Mouse (Mus musculus): Measurements from ENCODE around the gene Map1lc3a. TPM values are rescaled to one million over a fixed set of nuclear protein-coding genes. Genes with fewer than 3 reads are reported as not detected.

Map1lc3a gene
- total and polyA plus RNA-seq, 2 experiments from 2014 or later: 573 to 839 TPM

GRCm38 (mm10) chr2:155308936-155309592 is 33.0 kb downstream of the Map1lc3a start:
- 38% methylated on average over 3 of the region's 3 CpGs for WGBS

GRCm38 (mm10) chr2:155313671-155314070 is 37.6 kb downstream of the Map1lc3a start:
- H3K36me3 ChIP-seq (ENCODE audit: insufficient read depth, low read length): peaks cover 18% of the 10 kb centered on the region
- no peak for ATAC-seq (ENCODE audit: low FRiP score)
- no peak overlapping the region for H3K27ac ChIP-seq (ENCODE audit: low read depth, low read length)
- no peak overlapping the region for H3K9ac ChIP-seq (replicated peaks; ENCODE audit: low read length, poor library complexity, severe bottlenecking)
- no peak overlapping the region for H3K4me3 ChIP-seq (ENCODE audit: low read depth, low read length)
- DNase-seq (ENCODE audit: low spot score): no peak
- no peaks in the 10 kb centered on the region for H3K4me1 ChIP-seq (ENCODE audit: insufficient read depth, low read length)
- no peaks in the 10 kb centered on the region for H3K27me3 ChIP-seq (ENCODE audit: insufficient read depth, low read length)
- no peaks in the 10 kb centered on the region for H3K9me3 ChIP-seq (ENCODE audit: low read length)
- no peak for TF ChIP-seq CTCF (IDR thresholded peaks at IDR 0.05)
- H3K4me2 ChIP-seq (ENCODE audit: low read depth, low read length, poor library complexity, severe bottlenecking): no peak overlapping the region
- 45% methylated on average over 6 of the region's 6 CpGs for WGBS

More at GRCm38 (mm10) chr2:155308936-155309592, 33.0 kb downstream of the Map1lc3a start:
- H3K4me2 ChIP-seq (ENCODE audit: low read depth, low read length, poor library complexity, severe bottlenecking): no peak overlapping the region
- no peaks in the 10 kb centered on the region for H3K4me1 ChIP-seq (ENCODE audit: insufficient read depth, low read length)
- no peak overlapping the region for H3K27ac ChIP-seq (ENCODE audit: low read depth, low read length)
- H3K9ac ChIP-seq (replicated peaks; ENCODE audit: low read length, poor library complexity, severe bottlenecking): no peak overlapping the region
- H3K4me3 ChIP-seq (ENCODE audit: low read depth, low read length): no peak overlapping the region
- H3K36me3 ChIP-seq (ENCODE audit: insufficient read depth, low read length): peaks cover 27% of the 10 kb centered on the region
- DNase-seq (ENCODE audit: low spot score) (peak; percentile 63), ATAC-seq (ENCODE audit: low FRiP score) (no peak)
- no peaks in the 10 kb centered on the region for H3K27me3 ChIP-seq (ENCODE audit: insufficient read depth, low read length)
- H3K9me3 ChIP-seq (ENCODE audit: low read length): no peaks in the 10 kb centered on the region
- peak; percentile 47; the same call in 1 of the 2 replicates for TF ChIP-seq CTCF (IDR thresholded peaks at IDR 0.05)

GRCm38 (mm10) chr2:155318618-155319017 is 42.5 kb downstream of the Map1lc3a start:
- no peak for TF ChIP-seq CTCF (IDR thresholded peaks at IDR 0.05)
- no peak for ATAC-seq (ENCODE audit: low FRiP score)

GRCm38 (mm10) chr2:155320596-155320995 is 44.5 kb downstream of the Map1lc3a start:
- no peak for ATAC-seq (ENCODE audit: low FRiP score)
- H3K4me2 ChIP-seq (ENCODE audit: low read depth, low read length, poor library complexity, severe bottlenecking): no peak overlapping the region
- WGBS: 87% methylated on average over 5 of the region's 5 CpGs

More at GRCm38 (mm10) chr2:155318618-155319017, 42.5 kb downstream of the Map1lc3a start:
- no peak overlapping the region for H3K4me2 ChIP-seq (ENCODE audit: low read depth, low read length, poor library complexity, severe bottlenecking)
- H3K9ac ChIP-seq (replicated peaks; ENCODE audit: low read length, poor library complexity, severe bottlenecking): no peak overlapping the region
- no peaks in the 10 kb centered on the region for H3K9me3 ChIP-seq (ENCODE audit: low read length)
- no peaks in the 10 kb centered on the region for H3K4me1 ChIP-seq (ENCODE audit: insufficient read depth, low read length)
- 88% methylated on average over 2 of the region's 2 CpGs for WGBS
- peaks cover 9% of the 10 kb centered on the region for H3K36me3 ChIP-seq (ENCODE audit: insufficient read depth, low read length)
- no peak overlapping the region for H3K4me3 ChIP-seq (ENCODE audit: low read depth, low read length)
- H3K27me3 ChIP-seq (ENCODE audit: insufficient read depth, low read length): no peaks in the 10 kb centered on the region
- no peak overlapping the region for H3K27ac ChIP-seq (ENCODE audit: low read depth, low read length)
- DNase-seq (ENCODE audit: low spot score): no peak

GRCm38 (mm10) chr2:155326001-155326400 is 49.9 kb downstream of the Map1lc3a start:
- Histone ChIP-seq H3K4me2 (ENCODE audit: low read depth, low read length, poor library complexity, severe bottlenecking) (no peak overlapping the region), H3K27me3 (ENCODE audit: insufficient read depth, low read length) (no peaks in the 10 kb centered on the region), H3K9me3 (ENCODE audit: low read length) (no peaks in the 10 kb centered on the region), H3K4me1 (ENCODE audit: insufficient read depth, low read length) (no peaks in the 10 kb centered on the region), H3K27ac (ENCODE audit: low read depth, low read length) (no peak overlapping the region), H3K36me3 (ENCODE audit: insufficient read depth, low read length) (peaks cover 17% of the 10 kb centered on the region), H3K4me3 (ENCODE audit: low read depth, low read length) (no peak overlapping the region), H3K9ac (replicated peaks; ENCODE audit: low read length, poor library complexity, severe bottlenecking) (no peak overlapping the region)
- 92% methylated on average over 4 of the region's 4 CpGs for WGBS
- DNase-seq (ENCODE audit: low spot score) (no peak), ATAC-seq (ENCODE audit: low FRiP score) (no peak)
- TF ChIP-seq CTCF (IDR thresholded peaks at IDR 0.05): no peak

More at GRCm38 (mm10) chr2:155320596-155320995, 44.5 kb downstream of the Map1lc3a start:
- no peak overlapping the region for H3K9ac ChIP-seq (replicated peaks; ENCODE audit: low read length, poor library complexity, severe bottlenecking)
- H3K4me1 ChIP-seq (ENCODE audit: insufficient read depth, low read length): no peaks in the 10 kb centered on the region
- peaks cover 5% of the 10 kb centered on the region; the same call in 1 of the 2 replicates for H3K36me3 ChIP-seq (ENCODE audit: insufficient read depth, low read length)
- no peak overlapping the region for H3K4me3 ChIP-seq (ENCODE audit: low read depth, low read length)
- no peaks in the 10 kb centered on the region for H3K9me3 ChIP-seq (ENCODE audit: low read length)
- H3K27me3 ChIP-seq (ENCODE audit: insufficient read depth, low read length): no peaks in the 10 kb centered on the region
- no peak for TF ChIP-seq CTCF (IDR thresholded peaks at IDR 0.05)
- DNase-seq (ENCODE audit: low spot score): no peak
- no peak overlapping the region for H3K27ac ChIP-seq (ENCODE audit: low read depth, low read length)

Other genes starting within 250 kb of the Map1lc3a start
- 54.3 and 61.4 TPM in 2 replicates for gene Ahcy, start 201.8 kb upstream of the Map1lc3a start, total RNA-seq (2014; rRNA removed)
- gene Ahcy, start 201.8 kb upstream of the Map1lc3a start, polyA plus RNA-seq (2015; fragmentation: Nextera tagmentation; extraction: Ambion mirVana): 28.5 and 33.3 TPM in 2 replicates
- 38.0 and 43.8 TPM in 2 replicates for gene Itch, start 142.8 kb upstream of the Map1lc3a start, total RNA-seq (2014; rRNA removed)
- 16.0 and 20.4 TPM in 2 replicates for gene Itch, start 142.8 kb upstream of the Map1lc3a start, polyA plus RNA-seq (2015; fragmentation: Nextera tagmentation; extraction: Ambion mirVana)
- gene Dynlrb1, start 39.8 kb upstream of the Map1lc3a start, total RNA-seq (2014; rRNA removed): 293 and 374 TPM in 2 replicates
- 776 and 856 TPM in 2 replicates for gene Dynlrb1, start 39.8 kb upstream of the Map1lc3a start, polyA plus RNA-seq (2015; fragmentation: Nextera tagmentation; extraction: Ambion mirVana)
- gene Pigu, start 81.1 kb downstream of the Map1lc3a start, total RNA-seq (2014; rRNA removed): 40.4 and 44.2 TPM in 2 replicates
- gene Pigu, start 81.1 kb downstream of the Map1lc3a start, polyA plus RNA-seq (2015; fragmentation: Nextera tagmentation; extraction: Ambion mirVana): 54.7 and 59.6 TPM in 2 replicates
- 116 and 121 TPM in 2 replicates for gene Trp53inp2, start 104.8 kb downstream of the Map1lc3a start, total RNA-seq (2014; rRNA removed)
- gene Trp53inp2, start 104.8 kb downstream of the Map1lc3a start, polyA plus RNA-seq (2015; fragmentation: Nextera tagmentation; extraction: Ambion mirVana): 58.4 and 58.6 TPM in 2 replicates
- gene Ncoa6, start 197.6 kb downstream of the Map1lc3a start, total RNA-seq (2014; rRNA removed): 50.5 and 73.1 TPM in 2 replicates
- gene Ncoa6, start 197.6 kb downstream of the Map1lc3a start, polyA plus RNA-seq (2015; fragmentation: Nextera tagmentation; extraction: Ambion mirVana): 23.3 and 32.1 TPM in 2 replicates
- gene Acss2, start 241.7 kb downstream of the Map1lc3a start, total RNA-seq (2014; rRNA removed): 25.3 and 38.0 TPM in 2 replicates
- 18.6 and 19.4 TPM in 2 replicates for gene Acss2, start 241.7 kb downstream of the Map1lc3a start, polyA plus RNA-seq (2015; fragmentation: Nextera tagmentation; extraction: Ambion mirVana)
- 167 and 203 TPM in 2 replicates for gene Ggt7, start 241.9 kb downstream of the Map1lc3a start, total RNA-seq (2014; rRNA removed)
- 110 and 112 TPM in 2 replicates for gene Ggt7, start 241.9 kb downstream of the Map1lc3a start, polyA plus RNA-seq (2015; fragmentation: Nextera tagmentation; extraction: Ambion mirVana)

Data from midbrain, postnatal 0 days (tissue).